Mouse (Mus musculus) gonadal fat pad, adult 2 months (tissue): ENCODE results near the gene Fggy. TPM values are rescaled to one million over a fixed set of nuclear protein-coding genes. Genes with fewer than 3 reads are reported as not detected.

Source experiments
- DNase-seq: peaks from one replicate; pipeline ENCODE4 v3.0.0-alpha.2; 2012; ENCODE audit warnings: low read depth
- polyA plus RNA-seq: library from polyadenylated mRNA; depleted of rRNA; stranded (reverse); fragments of >200 nt; gene quantifications from 2 replicates; pipeline ENCODE4 v1.2.3, GENCODE M21; 2012

Gene Fggy
- polyA plus RNA-seq, 1 experiment, result 46.9 TPM

- DNase-seq, result no peak
Measured at GRCm38 (mm10) chr4:95778528-95778927, 221.2 kb downstream of the Fggy start.

- no peak for DNase-seq
Measured at GRCm38 (mm10) chr4:95784146-95784895, 227.0 kb downstream of the Fggy start.

- no peak for DNase-seq
Measured at GRCm38 (mm10) chr4:95787609-95788008, 230.3 kb downstream of the Fggy start.

GRCm38 (mm10) chr4:95788867-95789266 is 231.6 kb downstream of the Fggy start:
- no peak for DNase-seq

GRCm38 (mm10) chr4:95791913-95792475 is 234.7 kb downstream of the Fggy start:
- no peak for DNase-seq

- DNase-seq, result no peak
Measured at GRCm38 (mm10) chr4:95793647-95794328, 236.5 kb downstream of the Fggy start.

- DNase-seq, result no peak
Measured at GRCm38 (mm10) chr4:95794651-95795050, 237.3 kb downstream of the Fggy start.

- DNase-seq, result no peak
Measured at GRCm38 (mm10) chr4:95795283-95795682, 238.0 kb downstream of the Fggy start.

- DNase-seq, result no peak
Measured at GRCm38 (mm10) chr4:95819650-95820049, 262.3 kb downstream of the Fggy start.

- DNase-seq, result no peak
Measured at GRCm38 (mm10) chr4:95821906-95822579, 264.7 kb downstream of the Fggy start.

GRCm38 (mm10) chr4:95828164-95828563 is 270.9 kb downstream of the Fggy start:
- no peak for DNase-seq

- no peak for DNase-seq
Measured at GRCm38 (mm10) chr4:95830320-95830719, 273.0 kb downstream of the Fggy start.

- no peak for DNase-seq
Measured at GRCm38 (mm10) chr4:95839860-95840259, 282.6 kb downstream of the Fggy start.

- DNase-seq, result no peak
Measured at GRCm38 (mm10) chr4:95840389-95841053, 283.2 kb downstream of the Fggy start.

- DNase-seq, result no peak
Measured at GRCm38 (mm10) chr4:95845981-95846617, 288.8 kb downstream of the Fggy start.

GRCm38 (mm10) chr4:95847219-95847618 is 289.9 kb downstream of the Fggy start:
- DNase-seq, result no peak

- DNase-seq, result no peak
Measured at GRCm38 (mm10) chr4:95847664-95848063, 290.4 kb downstream of the Fggy start.

GRCm38 (mm10) chr4:95849497-95849896 is 292.2 kb downstream of the Fggy start:
- DNase-seq, result no peak

GRCm38 (mm10) chr4:95850044-95850739 is 292.9 kb downstream of the Fggy start:
- no peak for DNase-seq

- DNase-seq, result no peak
Measured at GRCm38 (mm10) chr4:95852257-95852656, 294.9 kb downstream of the Fggy start.

- no peak for DNase-seq
Measured at GRCm38 (mm10) chr4:95856008-95856407, 298.7 kb downstream of the Fggy start.
